Mouse (Mus musculus): ENCODE results near the gene Clca3b.
A peak's percentile ranks its signal among the peaks of the same experiment; 100 is the strongest.
"Not testable (repeated sequence)": the region's sequence is repeated elsewhere in the genome, so short reads cannot be mapped to it uniquely, and the experiment has no call there.

Clca3b gene

GRCm38 (mm10) chr3:144849014-144849556 is at the start of gene Clca3b:
TSS of gene Clca3b (minus strand) at chr3:144849357.
- DNase-seq (ENCODE audit: low spot score in 2 of 2): not testable (repeated sequence)

GRCm38 (mm10) chr3:144897042-144897678 is 48.0 kb upstream of the Clca3b start:
- no peak for DNase-seq (ENCODE audit: low spot score in 2 of 2)

GRCm38 (mm10) chr3:144890246-144890758 is 41.1 kb upstream of the Clca3b start:
- no peak for DNase-seq (ENCODE audit: low spot score in 2 of 2)

GRCm38 (mm10) chr3:144886957-144887356 is 37.8 kb upstream of the Clca3b start:
- DNase-seq (ENCODE audit: low spot score in 2 of 2): no peak

- DNase-seq (ENCODE audit: low spot score in 2 of 2): not testable (repeated sequence)
Observed at GRCm38 (mm10) chr3:144872012-144872411, 22.9 kb upstream of the Clca3b start.

GRCm38 (mm10) chr3:144849584-144849983 is 427 bp upstream of the Clca3b start:
- DNase-seq (ENCODE audit: low spot score in 2 of 2): no peak

- no peak for DNase-seq (ENCODE audit: low spot score in 2 of 2)
Observed at GRCm38 (mm10) chr3:144827257-144827656, 21.9 kb downstream of the Clca3b start.

- peak; percentile 33 to 77 for DNase-seq (ENCODE audit: low spot score in 2 of 2)
Observed at GRCm38 (mm10) chr3:144825151-144825550, 24.0 kb downstream of the Clca3b start.

GRCm38 (mm10) chr3:144823331-144823730 is 25.8 kb downstream of the Clca3b start:
- DNase-seq (ENCODE audit: low spot score in 2 of 2): no peak

- DNase-seq (ENCODE audit: low spot score in 2 of 2): no peak
Observed at GRCm38 (mm10) chr3:144820632-144821031, 28.5 kb downstream of the Clca3b start.

GRCm38 (mm10) chr3:144819219-144819618 is 29.9 kb downstream of the Clca3b start, which contains the start of gene Clca3a2:
TSS of gene Clca3a2 (minus strand) at chr3:144819494.
- not testable (repeated sequence) for DNase-seq (ENCODE audit: low spot score in 2 of 2)

- DNase-seq (ENCODE audit: low spot score in 2 of 2): not testable (repeated sequence)
Observed at GRCm38 (mm10) chr3:144813336-144813735, 35.8 kb downstream of the Clca3b start.

GRCm38 (mm10) chr3:144811821-144812220 is 37.3 kb downstream of the Clca3b start:
- no peak for DNase-seq (ENCODE audit: low spot score in 2 of 2)

GRCm38 (mm10) chr3:144808153-144808925 is 40.8 kb downstream of the Clca3b start:
- not testable (repeated sequence) for DNase-seq (ENCODE audit: low spot score in 2 of 2)

GRCm38 (mm10) chr3:144806626-144807025 is 42.5 kb downstream of the Clca3b start:
- DNase-seq (ENCODE audit: low spot score in 2 of 2): not testable (repeated sequence)

- peak in 1 of 2 experiments; percentile 50 for DNase-seq (ENCODE audit: low spot score in 2 of 2)
Observed at GRCm38 (mm10) chr3:144801861-144802260, 47.3 kb downstream of the Clca3b start.

- DNase-seq (ENCODE audit: low spot score in 2 of 2): no peak
Observed at GRCm38 (mm10) chr3:144785181-144786148, 63.7 kb downstream of the Clca3b start.
